Mouse (Mus musculus) liver, adult 2 months (tissue): ENCODE results near the gene Rnf5.

Source experiments
- CTCF ChIP-seq: fragments of 200-500 bp; IDR thresholded peaks from 2 replicates; pipeline ENCODE4 v1.5.1; 2011; ENCODE audit warnings: low read depth, low read length, control low read depth
- POLR2A ChIP-seq: fragments of 200-500 bp; IDR thresholded peaks from 2 replicates; pipeline ENCODE4 v1.6.1; 2011; ENCODE audit warnings: low read length, control low read depth; ENCODE audit not compliant: insufficient read depth; ENCODE audit errors: extremely low read depth

- TF ChIP-seq CTCF (no peak), POLR2A (no peak)
Observed at GRCm38 (mm10) chr17:34590154-34590987, 13.1 kb downstream of the Rnf5 start.
